Mouse (Mus musculus): ENCODE data around the gene Pkib. TPM values are rescaled to one million over a fixed set of nuclear protein-coding genes. Genes with fewer than 3 reads are reported as not detected.

Gene Pkib
- polyA plus RNA-seq, 1 experiment from 2014 or later: 2.2 TPM

DNA sequence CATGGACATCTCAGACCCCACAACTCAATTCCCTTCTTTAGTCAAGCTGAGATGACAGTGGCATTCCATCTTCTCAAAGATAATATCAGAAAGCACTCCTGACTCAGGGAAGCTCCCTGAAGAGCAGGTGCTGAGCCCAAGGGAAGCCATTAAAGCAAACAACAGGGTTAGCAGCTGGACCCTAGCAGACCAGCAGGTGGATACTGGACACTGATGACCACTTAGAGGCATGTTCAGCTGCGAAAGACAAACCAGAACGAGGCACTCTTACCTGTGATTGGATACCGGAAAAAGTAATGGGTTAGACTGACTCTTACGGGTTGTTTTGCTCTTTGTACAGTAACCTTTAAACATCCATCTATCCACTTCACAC lies 1.1 kb downstream of the Pkib start:
- 81% methylated on average over 4 of the region's 4 CpGs for WGBS
- DNase-seq (ENCODE audit: low spot score) (no peak), ATAC-seq (replicated peaks; ENCODE audit: low FRiP score, low TSS enrichment, low read depth) (no peak)
- no peaks in the 10 kb centered on the region for H3K36me3 ChIP-seq (ENCODE audit: control insufficient read depth, insufficient read depth, low read length)
- no peak overlapping the region for H3K9ac ChIP-seq (ENCODE audit: low read length)
- H3K27me3 ChIP-seq (replicated peaks; ENCODE audit: control insufficient read depth, insufficient read depth, low read length): peaks cover 16% of the 10 kb centered on the region
- H3K27ac ChIP-seq (ENCODE audit: low read depth): no peak overlapping the region
- H3K4me3 ChIP-seq (ENCODE audit: low read depth, low read length): no peak overlapping the region
- no peak overlapping the region for H3K4me2 ChIP-seq (ENCODE audit: low read length)
- no peaks in the 10 kb centered on the region for H3K9me3 ChIP-seq (ENCODE audit: control insufficient read depth, low read length)
- 0 out of 2 replicates have a peak, but pooled peaks cover 3% of the 10 kb centered on the region for H3K4me1 ChIP-seq (replicated peaks; ENCODE audit: control insufficient read depth, insufficient read depth, low read length)

GRCm38 (mm10) chr10:57636970-57637369 lies 5.2 kb downstream of the Pkib start:
- no peak for DNase-seq (ENCODE audit: low spot score)
- Histone ChIP-seq H3K4me1 (replicated peaks; ENCODE audit: control insufficient read depth, insufficient read depth, low read length) (0 out of 2 replicates have a peak, but pooled peaks cover 3% of the 10 kb centered on the region), H3K4me2 (ENCODE audit: low read length) (no peak overlapping the region), H3K9ac (ENCODE audit: low read length) (no peak overlapping the region), H3K27me3 (replicated peaks; ENCODE audit: control insufficient read depth, insufficient read depth, low read length) (peaks cover 12% of the 10 kb centered on the region), H3K27ac (ENCODE audit: low read depth) (no peak overlapping the region), H3K4me3 (ENCODE audit: low read depth, low read length) (no peak overlapping the region), H3K36me3 (ENCODE audit: control insufficient read depth, insufficient read depth, low read length) (no peaks in the 10 kb centered on the region), H3K9me3 (ENCODE audit: control insufficient read depth, low read length) (no peaks in the 10 kb centered on the region)
- no peak for ATAC-seq (replicated peaks; ENCODE audit: low FRiP score, low TSS enrichment, low read depth)
- WGBS: 51% methylated on average over 4 of the region's 4 CpGs

DNA sequence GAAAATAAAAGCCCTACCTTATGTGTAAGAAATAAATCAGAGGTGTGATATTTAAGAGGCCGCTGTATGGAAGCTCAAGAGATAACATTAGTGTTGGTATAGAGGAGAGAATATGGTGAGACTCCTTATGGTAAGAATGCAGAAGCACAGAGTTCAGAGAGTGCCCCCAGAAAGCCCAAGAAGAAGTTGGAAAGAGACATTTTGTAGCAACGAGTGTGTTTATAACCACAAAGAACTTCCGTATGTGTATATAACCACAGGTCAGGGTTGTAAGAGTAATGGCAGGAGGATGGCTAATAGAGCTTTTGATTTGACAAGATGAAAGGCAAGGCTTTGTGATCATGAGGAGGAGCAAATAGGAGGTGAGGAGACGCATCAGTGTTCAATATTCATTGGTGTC lies 6.5 kb downstream of the Pkib start:
- Histone ChIP-seq H3K36me3 (ENCODE audit: control insufficient read depth, insufficient read depth, low read length) (no peaks in the 10 kb centered on the region), H3K4me3 (ENCODE audit: low read depth, low read length) (no peak overlapping the region), H3K4me1 (replicated peaks; ENCODE audit: control insufficient read depth, insufficient read depth, low read length) (no peaks in the 10 kb centered on the region), H3K9ac (ENCODE audit: low read length) (no peak overlapping the region), H3K9me3 (ENCODE audit: control insufficient read depth, low read length) (no peaks in the 10 kb centered on the region), H3K27ac (ENCODE audit: low read depth) (no peak overlapping the region), H3K4me2 (ENCODE audit: low read length) (no peak overlapping the region), H3K27me3 (replicated peaks; ENCODE audit: control insufficient read depth, insufficient read depth, low read length) (no peaks in the 10 kb centered on the region)
- DNase-seq (ENCODE audit: low spot score) (no peak), ATAC-seq (replicated peaks; ENCODE audit: low FRiP score, low TSS enrichment, low read depth) (no peak)
- WGBS: 72% methylated on average over 4 of the region's 4 CpGs

DNA sequence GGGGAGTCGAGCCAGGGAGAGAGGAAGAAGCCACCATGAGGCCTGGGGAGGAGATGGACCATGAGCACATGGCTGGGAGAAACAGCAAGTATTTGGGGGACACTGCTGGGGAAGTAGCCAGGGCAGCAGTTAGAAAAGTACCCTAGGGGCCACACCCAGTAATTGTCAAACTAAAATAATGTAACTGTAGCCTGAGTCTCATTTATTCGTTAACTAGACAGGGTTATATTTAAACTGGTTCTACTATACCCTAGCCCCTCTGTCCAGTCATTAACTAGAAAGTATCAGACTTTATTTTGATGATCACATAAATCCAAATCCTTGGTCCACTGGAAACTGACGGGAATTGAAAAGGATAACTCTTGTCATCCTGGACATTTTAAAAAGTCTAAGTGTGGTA lies 7.8 kb downstream of the Pkib start:
- no peaks in the 10 kb centered on the region for H3K27me3 ChIP-seq (replicated peaks; ENCODE audit: control insufficient read depth, insufficient read depth, low read length)
- no peak overlapping the region for H3K4me2 ChIP-seq (ENCODE audit: low read length)
- no peaks in the 10 kb centered on the region for H3K36me3 ChIP-seq (ENCODE audit: control insufficient read depth, insufficient read depth, low read length)
- DNase-seq (ENCODE audit: low spot score): no peak
- H3K27ac ChIP-seq (ENCODE audit: low read depth): no peak overlapping the region
- no peaks in the 10 kb centered on the region for H3K9me3 ChIP-seq (ENCODE audit: control insufficient read depth, low read length)
- 71% methylated on average over 3 of the region's 3 CpGs for WGBS
- H3K4me1 ChIP-seq (replicated peaks; ENCODE audit: control insufficient read depth, insufficient read depth, low read length): no peaks in the 10 kb centered on the region
- H3K9ac ChIP-seq (ENCODE audit: low read length): no peak overlapping the region
- no peak overlapping the region for H3K4me3 ChIP-seq (ENCODE audit: low read depth, low read length)
- ATAC-seq (replicated peaks; ENCODE audit: low FRiP score, low TSS enrichment, low read depth): no peak

DNA sequence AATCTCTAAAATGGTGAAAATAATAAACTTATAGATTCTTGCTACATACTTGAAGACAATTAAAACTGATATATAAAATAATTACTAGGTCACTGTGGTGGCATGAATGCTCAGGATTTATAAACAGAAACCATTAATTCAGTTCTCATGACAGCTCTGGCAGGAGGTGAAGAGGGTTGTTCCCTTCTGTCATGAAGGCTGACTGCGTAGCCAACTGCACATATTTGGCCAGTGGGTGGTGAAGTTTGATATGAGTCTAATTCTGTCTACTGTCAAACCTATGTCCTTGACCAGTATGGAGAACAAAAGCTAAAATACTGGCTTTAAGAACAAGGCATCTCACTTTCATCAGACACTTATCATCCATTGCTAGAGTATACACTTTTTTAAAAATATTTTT lies 21.5 kb downstream of the Pkib start:
- Histone ChIP-seq H3K27me3 (replicated peaks; ENCODE audit: control insufficient read depth, insufficient read depth, low read length) (no peaks in the 10 kb centered on the region), H3K9ac (ENCODE audit: low read length) (no peak overlapping the region), H3K9me3 (ENCODE audit: control insufficient read depth, low read length) (no peaks in the 10 kb centered on the region), H3K36me3 (ENCODE audit: control insufficient read depth, insufficient read depth, low read length) (no peaks in the 10 kb centered on the region), H3K27ac (ENCODE audit: low read depth) (no peak overlapping the region), H3K4me3 (ENCODE audit: low read depth, low read length) (no peak overlapping the region), H3K4me2 (ENCODE audit: low read length) (no peak overlapping the region), H3K4me1 (replicated peaks; ENCODE audit: control insufficient read depth, insufficient read depth, low read length) (no peaks in the 10 kb centered on the region)
- no peak for DNase-seq (ENCODE audit: low spot score)
- WGBS: 94% methylated on average over 1 of the region's 1 CpGs
- no peak for ATAC-seq (replicated peaks; ENCODE audit: low FRiP score, low TSS enrichment, low read depth)

GRCm38 (mm10) chr10:57660505-57660904 lies 28.7 kb downstream of the Pkib start:
- no peak overlapping the region for H3K27ac ChIP-seq (ENCODE audit: low read depth)
- no peak for DNase-seq (ENCODE audit: low spot score)
- H3K4me2 ChIP-seq (ENCODE audit: low read length): no peak overlapping the region
- no peaks in the 10 kb centered on the region for H3K9me3 ChIP-seq (ENCODE audit: control insufficient read depth, low read length)
- no peaks in the 10 kb centered on the region for H3K27me3 ChIP-seq (replicated peaks; ENCODE audit: control insufficient read depth, insufficient read depth, low read length)
- 90% methylated on average over 3 of the region's 3 CpGs for WGBS
- H3K36me3 ChIP-seq (ENCODE audit: control insufficient read depth, insufficient read depth, low read length): no peaks in the 10 kb centered on the region
- ATAC-seq (replicated peaks; ENCODE audit: low FRiP score, low TSS enrichment, low read depth): no peak
- no peaks in the 10 kb centered on the region for H3K4me1 ChIP-seq (replicated peaks; ENCODE audit: control insufficient read depth, insufficient read depth, low read length)
- H3K4me3 ChIP-seq (ENCODE audit: low read depth, low read length): no peak overlapping the region
- H3K9ac ChIP-seq (ENCODE audit: low read length): no peak overlapping the region

DNA sequence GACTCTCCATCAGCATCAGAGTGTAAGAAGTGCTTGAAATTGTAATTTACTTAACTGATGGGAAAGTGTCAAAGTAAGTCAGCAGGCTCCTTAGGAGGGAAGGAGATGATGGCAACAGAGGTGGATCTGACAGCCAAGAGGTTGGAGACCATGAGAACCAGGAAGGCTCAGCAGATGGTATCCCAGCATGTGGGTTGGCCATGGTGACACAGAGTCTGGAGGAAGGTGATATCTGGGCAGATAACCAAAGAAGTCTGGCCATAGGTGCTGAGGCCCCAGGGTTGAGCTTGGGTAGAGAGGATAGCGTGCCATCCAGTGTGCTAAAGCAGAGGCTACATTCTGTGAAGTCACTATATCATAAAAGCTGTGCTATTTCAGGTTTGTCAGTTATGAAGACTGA lies 32.0 kb downstream of the Pkib start:
- H3K9ac ChIP-seq (ENCODE audit: low read length): no peak overlapping the region
- no peaks in the 10 kb centered on the region for H3K9me3 ChIP-seq (ENCODE audit: control insufficient read depth, low read length)
- no peak for ATAC-seq (replicated peaks; ENCODE audit: low FRiP score, low TSS enrichment, low read depth)
- H3K4me3 ChIP-seq (ENCODE audit: low read depth, low read length): no peak overlapping the region
- no peak overlapping the region for H3K27ac ChIP-seq (ENCODE audit: low read depth)
- H3K27me3 ChIP-seq (replicated peaks; ENCODE audit: control insufficient read depth, insufficient read depth, low read length): no peaks in the 10 kb centered on the region
- no peak for DNase-seq (ENCODE audit: low spot score)
- H3K36me3 ChIP-seq (ENCODE audit: control insufficient read depth, insufficient read depth, low read length): no peaks in the 10 kb centered on the region
- WGBS: 88% methylated on average over 1 of the region's 1 CpGs
- H3K4me2 ChIP-seq (ENCODE audit: low read length): no peak overlapping the region
- no peaks in the 10 kb centered on the region for H3K4me1 ChIP-seq (replicated peaks; ENCODE audit: control insufficient read depth, insufficient read depth, low read length)

GRCm38 (mm10) chr10:57664253-57664652 lies 32.5 kb downstream of the Pkib start:
- no peak overlapping the region for H3K27ac ChIP-seq (ENCODE audit: low read depth)
- H3K9ac ChIP-seq (ENCODE audit: low read length): no peak overlapping the region
- no peak overlapping the region for H3K4me2 ChIP-seq (ENCODE audit: low read length)
- no peaks in the 10 kb centered on the region for H3K9me3 ChIP-seq (ENCODE audit: control insufficient read depth, low read length)
- ATAC-seq (replicated peaks; ENCODE audit: low FRiP score, low TSS enrichment, low read depth) (no peak), DNase-seq (ENCODE audit: low spot score) (no peak)
- no peak overlapping the region for H3K4me3 ChIP-seq (ENCODE audit: low read depth, low read length)
- no peaks in the 10 kb centered on the region for H3K27me3 ChIP-seq (replicated peaks; ENCODE audit: control insufficient read depth, insufficient read depth, low read length)
- H3K36me3 ChIP-seq (ENCODE audit: control insufficient read depth, insufficient read depth, low read length): no peaks in the 10 kb centered on the region
- H3K4me1 ChIP-seq (replicated peaks; ENCODE audit: control insufficient read depth, insufficient read depth, low read length): no peaks in the 10 kb centered on the region
- 90% methylated on average over 2 of the region's 2 CpGs for WGBS

- H3K27ac ChIP-seq (ENCODE audit: low read depth): no peak overlapping the region
- H3K4me3 ChIP-seq (ENCODE audit: low read depth, low read length): no peak overlapping the region
- no peaks in the 10 kb centered on the region for H3K27me3 ChIP-seq (replicated peaks; ENCODE audit: control insufficient read depth, insufficient read depth, low read length)
- ATAC-seq (replicated peaks; ENCODE audit: low FRiP score, low TSS enrichment, low read depth) (no peak), DNase-seq (ENCODE audit: low spot score) (no peak)
- H3K9ac ChIP-seq (ENCODE audit: low read length): no peak overlapping the region
- H3K4me1 ChIP-seq (replicated peaks; ENCODE audit: control insufficient read depth, insufficient read depth, low read length): no peaks in the 10 kb centered on the region
- no peaks in the 10 kb centered on the region for H3K9me3 ChIP-seq (ENCODE audit: control insufficient read depth, low read length)
- no peak overlapping the region for H3K4me2 ChIP-seq (ENCODE audit: low read length)
- no peaks in the 10 kb centered on the region for H3K36me3 ChIP-seq (ENCODE audit: control insufficient read depth, insufficient read depth, low read length)
Measured at GRCm38 (mm10) chr10:57675740-57676139, 44.0 kb downstream of the Pkib start.

Measured in intestine, embryonic 14.5 days (tissue).